Mouse (Mus musculus) kidney, adult 2 months (tissue): Measurements from ENCODE around the gene Dnajb2. TPM values are rescaled to one million over a fixed set of nuclear protein-coding genes. Genes with fewer than 3 reads are reported as not detected.

Source experiments
- DNase-seq: peaks from one replicate; pipeline ENCODE4 v3.0.0; 2021
- H3K27ac ChIP-seq: fragments of 200-500 bp; 2 replicates; pipeline ENCODE4 v1.5.1; 2012; ENCODE audit warnings: low read depth, low read length, control low read depth, inconsistent platforms; ENCODE audit not compliant: insufficient read depth
- H3K27me3 ChIP-seq: fragments of 200-500 bp; replicated peaks from 2 replicates; pipeline ENCODE4 v1.6.1; 2012; ENCODE audit warnings: mild to moderate bottlenecking, moderate library complexity, low read length, inconsistent platforms; ENCODE audit not compliant: control insufficient read depth, insufficient read depth
- H3K36me3 ChIP-seq: fragments of 200-500 bp; 2 replicates; pipeline ENCODE4 v1.6.1; 2012; ENCODE audit warnings: mild to moderate bottlenecking, moderate library complexity, low read length, inconsistent platforms; ENCODE audit not compliant: control insufficient read depth, insufficient read depth
- H3K4me1 ChIP-seq: fragments of 200-500 bp; 2 replicates; pipeline ENCODE4 v1.6.1; 2011; ENCODE audit warnings: low read length; ENCODE audit not compliant: control insufficient read depth, insufficient read depth
- H3K4me3 ChIP-seq: fragments of 200-500 bp; 2 replicates; pipeline ENCODE4 v1.5.1; 2011; ENCODE audit warnings: mild to moderate bottlenecking, low read depth, low read length, control low read depth; ENCODE audit not compliant: insufficient read depth
- CTCF ChIP-seq: fragments of 200-500 bp; conservative IDR thresholded peaks from 2 replicates; pipeline ENCODE4 v1.5.1; 2011; ENCODE audit warnings: low read depth, mild to moderate bottlenecking, control low read depth, low read length, moderate library complexity, mixed read lengths; ENCODE audit not compliant: insufficient read depth, insufficient read length
- POLR2A ChIP-seq: fragments of 200-500 bp; IDR thresholded peaks from one replicate; pipeline ENCODE4 v1.6.1; 2011; ENCODE audit warnings: low read depth, low read length, control low read depth
- WGBS: fragments of 180-500 bp; shearing (Covaris S2); methylation state at CpG from one replicate; pipeline ENCODE4 v1.1.7; 2018; 5-methylcytosine and 5-hydroxymethylcytosine counted together
- polyA plus RNA-seq: library from polyadenylated mRNA; depleted of rRNA; stranded (reverse); fragments of >200 nt; gene quantifications from 2 replicates; pipeline ENCODE4 v1.2.3, GENCODE M21; 2012; rRNA removed

Gene Dnajb2
- polyA plus RNA-seq, 1 experiment = 42.6 TPM

- no peak overlapping the region for H3K4me3 ChIP-seq
- H3K36me3 ChIP-seq = no peaks in the 10 kb centered on the region
- 80% methylated on average over 5 of the region's 5 CpGs for WGBS
- no peaks in the 10 kb centered on the region for H3K27me3 ChIP-seq
- no peak overlapping the region for H3K27ac ChIP-seq
- no peak for DNase-seq
- TF ChIP-seq POLR2A = no peak
- no peak for TF ChIP-seq CTCF
- H3K4me1 ChIP-seq = no peaks in the 10 kb centered on the region
Observed at GRCm38 (mm10) chr1:75294294-75294693, 58.1 kb downstream of the Dnajb2 start.

Other genes with a start within 250 kb of the Dnajb2 start
- gene Nhej1, start 111.2 kb upstream of the Dnajb2 start, polyA plus RNA-seq = 2.9 and 4.2 TPM in 2 replicates
- gene Slc23a3, start 102.5 kb upstream of the Dnajb2 start, polyA plus RNA-seq = 12.8 and 25.2 TPM in 2 replicates
- gene Cnppd1, start 93.7 kb upstream of the Dnajb2 start, polyA plus RNA-seq = 67.7 and 70.8 TPM in 2 replicates
- gene Retreg2, start 93.6 kb upstream of the Dnajb2 start, polyA plus RNA-seq = 225 and 237 TPM in 2 replicates
- 61.6 and 73.7 TPM in 2 replicates for gene Zfand2b, start 67.8 kb upstream of the Dnajb2 start, polyA plus RNA-seq
- gene Abcb6, start 56.0 kb upstream of the Dnajb2 start, polyA plus RNA-seq = 41.3 and 47.0 TPM in 2 replicates
- gene Ankzf1, start 44.3 kb upstream of the Dnajb2 start, polyA plus RNA-seq = 14.5 and 17.0 TPM in 2 replicates
- gene Atg9a, start 44.2 kb upstream of the Dnajb2 start, polyA plus RNA-seq = 67.5 and 86.5 TPM in 2 replicates
- 118 and 146 TPM in 2 replicates for gene Glb1l, start 25.6 kb upstream of the Dnajb2 start, polyA plus RNA-seq
- gene Stk16, start 25.6 kb upstream of the Dnajb2 start, polyA plus RNA-seq = 254 and 277 TPM in 2 replicates
- 213 and 301 TPM in 2 replicates for gene Tuba4a, start 16.5 kb upstream of the Dnajb2 start, polyA plus RNA-seq
- not detected in 2 replicates for gene A630095N17Rik, start 4.3 kb upstream of the Dnajb2 start, polyA plus RNA-seq
- gene Ptprn, start 28.1 kb downstream of the Dnajb2 start, polyA plus RNA-seq = 0.53 and 0.81 TPM in 2 replicates
- gene Resp18, start 42.0 kb downstream of the Dnajb2 start, polyA plus RNA-seq = 0.24 and 0.41 TPM in 2 replicates
- gene Dnpep, start 81.6 kb downstream of the Dnajb2 start, polyA plus RNA-seq = 117 and 124 TPM in 2 replicates
- 17.0 and 32.1 TPM in 2 replicates for gene Des, start 123.9 kb downstream of the Dnajb2 start, polyA plus RNA-seq
- 34.6 and 43.9 TPM in 2 replicates for gene Speg, start 138.9 kb downstream of the Dnajb2 start, polyA plus RNA-seq
- 82.4 and 95.0 TPM in 2 replicates for gene Gmppa, start 199.5 kb downstream of the Dnajb2 start, polyA plus RNA-seq
- 0.05 and 0.08 TPM in 2 replicates for gene Asic4, start 214.0 kb downstream of the Dnajb2 start, polyA plus RNA-seq
- gene Chpf, start 242.9 kb downstream of the Dnajb2 start, polyA plus RNA-seq = 31.6 and 51.9 TPM in 2 replicates
- 1.3 and 1.8 TPM in 2 replicates for gene Tmem198, start 243.1 kb downstream of the Dnajb2 start, polyA plus RNA-seq